Mouse (Mus musculus): ENCODE measurements around the gene Gm5797.
"Not testable (repeated sequence)": the region's sequence is repeated elsewhere in the genome, so short reads cannot be mapped to it uniquely, and the experiment has no call there.

Gene Gm5797

GRCm38 (mm10) chr14:7332295-7332694 is at the start of gene Gm5797:
Gene Gm5797 (minus strand): TSS chr14:7332395.
- not testable (repeated sequence) for DNase-seq (ENCODE audit: low spot score)

DNA sequence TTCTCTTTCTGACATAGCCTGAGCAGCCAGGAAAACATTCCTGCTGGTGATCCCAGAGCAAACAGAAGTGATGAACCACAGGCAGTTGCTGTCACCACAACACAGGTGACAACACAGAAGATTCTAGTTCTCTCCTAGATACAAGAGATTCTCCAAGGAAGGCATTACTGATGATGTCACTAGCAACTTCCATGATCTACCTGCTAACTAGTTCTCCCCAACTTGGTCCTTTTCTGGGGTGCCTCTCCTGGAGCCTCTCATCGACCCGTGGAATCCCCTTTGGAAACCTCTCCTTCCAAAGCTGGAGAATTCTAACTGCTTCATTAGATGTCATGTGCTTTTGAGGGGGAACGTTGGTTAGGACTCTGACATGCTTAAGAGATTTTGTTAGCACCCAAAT is 32.8 kb upstream of the Gm5797 start, which contains the start of gene Gm8374:
Gene Gm8374, minus strand, starts transcription at position 101 of the 400 bp plus-strand sequence.
- DNase-seq (ENCODE audit: low spot score), result not testable (repeated sequence)

DNA sequence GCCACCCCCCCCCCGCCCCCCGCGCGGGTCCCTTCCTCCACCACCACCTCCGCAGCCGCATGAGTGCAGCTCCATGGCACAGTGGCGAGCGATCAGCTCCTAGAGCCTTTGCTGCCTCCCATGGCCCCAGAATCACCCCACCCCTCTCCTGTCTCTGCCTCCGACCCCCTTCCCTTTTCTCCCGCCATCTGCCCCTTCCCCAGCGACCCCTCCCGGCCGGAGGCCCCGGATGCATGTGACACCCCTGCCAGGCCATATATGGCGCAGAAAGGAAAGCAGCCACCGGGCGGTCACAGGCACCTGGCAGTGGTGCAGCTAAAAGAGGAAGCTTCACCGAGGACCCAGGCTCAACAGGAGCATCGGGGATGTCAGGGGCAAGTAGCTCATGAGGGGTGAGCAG is 17.1 kb downstream of the Gm5797 start:
- peak; percentile 18 for DNase-seq (ENCODE audit: low spot score)

DNA sequence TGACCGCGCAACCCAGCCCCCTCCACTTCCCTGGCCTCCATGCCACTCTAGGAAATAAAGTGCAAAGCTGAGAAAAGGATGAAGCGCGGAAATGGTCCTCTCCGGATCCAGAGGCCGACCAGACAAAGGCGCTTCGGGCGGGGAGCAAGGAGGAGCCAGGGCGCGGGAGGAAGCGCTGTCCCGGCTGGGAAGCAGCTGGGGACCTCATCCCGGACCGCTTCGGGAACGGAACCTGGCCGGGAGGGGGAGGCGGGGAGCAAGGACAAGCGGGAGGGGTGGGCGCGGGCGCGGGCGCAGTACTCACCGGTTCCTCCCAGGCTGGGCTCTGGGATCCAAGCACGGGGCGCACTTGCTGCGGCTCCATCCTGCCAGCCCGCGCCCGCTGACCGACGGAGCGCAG is 17.5 kb downstream of the Gm5797 start, which contains the start of gene Gm3739:
Gene Gm3739, minus strand, starts transcription at position 389 of the 400 bp plus-strand sequence.
- DNase-seq (ENCODE audit: low spot score), result not testable (repeated sequence)

All from MN1 (cell line).